Mouse (Mus musculus) c-Kit-positive CD71-positive TER-119-positive erythroid progenitor cells, embryonic 14.5 days (primary cell): ENCODE results near the gene Shc1.

Experiments used
- DNase-seq: peaks from one replicate; pipeline ENCODE4 v3.0.0-alpha.2; 2013; ENCODE audit warnings: low spot score

Shc1 gene

DNA sequence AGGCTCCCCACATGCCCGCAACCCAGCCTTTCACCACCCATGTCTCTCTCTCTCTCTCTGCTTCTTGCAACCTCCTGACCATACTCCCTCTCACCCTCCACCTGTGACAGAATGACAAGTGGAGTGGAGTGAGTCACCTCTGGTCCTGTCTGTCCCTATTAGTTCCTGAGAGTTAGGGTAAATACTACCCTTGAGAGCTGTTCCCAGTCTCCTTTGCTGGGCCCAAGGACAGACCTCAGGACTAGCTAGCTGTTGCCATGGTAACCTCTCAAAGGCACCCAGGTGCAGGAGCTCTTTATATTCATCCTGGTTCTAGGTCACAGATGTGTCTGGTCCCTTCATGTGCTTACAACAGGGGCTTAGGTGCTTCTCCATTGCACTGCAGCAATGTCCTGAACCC, 33.7 kb downstream of the Shc1 start:
- no peak for DNase-seq

- DNase-seq: no peak
Observed at GRCm38 (mm10) chr3:89454401-89455177, 36.3 kb downstream of the Shc1 start, which contains the start of gene Pmvk. TSS of gene Pmvk (plus strand) at chr3:89454541.

GRCm38 (mm10) chr3:89455786-89456285, 37.6 kb downstream of the Shc1 start:
- DNase-seq: no peak

DNA sequence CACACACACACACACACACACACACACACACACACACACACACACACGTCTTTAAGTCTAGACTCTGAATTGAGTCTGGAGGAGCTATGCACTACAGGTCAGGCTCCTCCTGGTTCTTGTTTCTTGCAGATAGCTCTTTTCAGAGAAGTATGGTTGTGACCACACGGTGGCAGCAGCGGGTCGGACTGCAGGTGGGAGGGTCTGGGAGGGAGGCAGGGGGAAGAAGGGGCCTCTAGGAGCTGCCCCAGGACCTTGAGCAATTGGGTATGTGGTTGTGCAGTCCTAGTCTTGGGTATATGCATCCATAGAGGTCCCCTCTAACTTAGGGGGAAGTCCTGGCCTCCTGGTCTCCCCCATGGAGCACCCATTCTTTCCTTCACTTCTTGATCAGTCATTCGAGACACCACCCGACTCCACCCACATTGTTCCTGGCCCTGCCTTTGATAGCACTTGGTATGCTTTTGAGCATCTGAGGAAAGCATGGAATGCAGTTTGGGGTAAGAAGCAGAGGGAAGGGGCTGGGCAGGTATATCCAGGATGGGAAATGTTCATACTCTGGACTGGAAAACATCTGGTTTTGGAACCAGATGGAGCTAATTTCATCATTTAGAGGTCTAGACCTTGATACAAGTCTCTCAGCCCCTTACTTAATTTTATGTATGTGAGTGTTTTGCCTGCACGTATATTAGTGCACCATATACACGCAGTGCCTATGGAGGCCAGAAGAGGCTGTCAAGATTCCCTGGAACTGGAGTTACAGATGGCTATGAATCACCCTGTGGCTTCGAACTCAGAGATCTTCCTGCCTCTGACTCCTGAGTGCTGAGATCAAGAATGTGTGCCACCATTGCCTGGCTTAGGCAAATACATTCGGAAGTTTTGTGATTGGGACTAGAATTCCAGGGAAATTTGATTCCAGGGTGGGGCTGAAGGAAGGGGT, 38.8 kb downstream of the Shc1 start:
- peak; percentile 85 for DNase-seq

GRCm38 (mm10) chr3:89458372-89458964, 40.2 kb downstream of the Shc1 start:
- DNase-seq: no peak

- peak; percentile 98 for DNase-seq
Observed at GRCm38 (mm10) chr3:89458965-89459807, 40.9 kb downstream of the Shc1 start.

GRCm38 (mm10) chr3:89468268-89468667, 50.0 kb downstream of the Shc1 start:
- DNase-seq: no peak

- no peak for DNase-seq
Observed at GRCm38 (mm10) chr3:89472280-89472679, 54.0 kb downstream of the Shc1 start.

DNA sequence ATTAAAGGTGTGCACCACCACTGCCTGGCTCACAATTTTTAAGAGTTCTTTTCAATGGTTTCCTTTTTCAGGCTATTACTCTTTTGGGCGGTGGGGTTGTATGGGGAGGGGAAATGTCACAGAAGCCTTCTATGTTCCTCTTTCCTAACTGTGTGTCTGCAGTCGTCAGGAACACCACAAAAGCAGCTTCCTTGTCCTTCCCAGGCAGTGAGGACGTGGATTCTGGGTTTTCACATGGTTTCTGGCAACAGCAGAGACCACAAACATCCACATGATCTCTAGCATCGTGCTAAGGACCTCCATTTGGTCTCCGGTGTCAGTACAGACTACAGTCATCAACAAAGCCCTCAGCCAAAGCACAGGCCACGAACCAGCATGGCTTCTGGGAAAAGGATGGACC, 55.6 kb downstream of the Shc1 start:
- DNase-seq: no peak

DNA sequence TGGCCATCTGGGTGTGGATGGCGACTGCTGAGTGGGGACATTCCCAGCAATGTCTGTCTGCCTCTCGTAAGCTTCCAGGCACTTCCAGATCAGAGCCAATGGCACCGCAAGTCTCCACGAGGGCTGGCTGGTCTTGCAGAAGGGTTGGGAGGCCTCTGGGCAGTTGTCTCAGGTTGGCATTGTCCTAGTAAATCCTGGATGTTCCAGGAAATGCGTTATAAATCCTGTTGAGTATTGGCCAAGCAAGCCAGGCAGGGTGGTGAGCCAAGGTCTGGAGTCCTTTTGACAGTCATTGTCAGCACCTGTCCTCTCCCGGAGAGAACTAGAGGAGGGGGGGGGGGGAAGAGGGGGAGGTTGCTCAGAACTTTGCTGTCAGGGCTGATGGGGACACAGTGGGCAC, 60.8 kb downstream of the Shc1 start:
- no peak for DNase-seq
